Mouse (Mus musculus): ENCODE results near the gene Auts2.

DNA sequence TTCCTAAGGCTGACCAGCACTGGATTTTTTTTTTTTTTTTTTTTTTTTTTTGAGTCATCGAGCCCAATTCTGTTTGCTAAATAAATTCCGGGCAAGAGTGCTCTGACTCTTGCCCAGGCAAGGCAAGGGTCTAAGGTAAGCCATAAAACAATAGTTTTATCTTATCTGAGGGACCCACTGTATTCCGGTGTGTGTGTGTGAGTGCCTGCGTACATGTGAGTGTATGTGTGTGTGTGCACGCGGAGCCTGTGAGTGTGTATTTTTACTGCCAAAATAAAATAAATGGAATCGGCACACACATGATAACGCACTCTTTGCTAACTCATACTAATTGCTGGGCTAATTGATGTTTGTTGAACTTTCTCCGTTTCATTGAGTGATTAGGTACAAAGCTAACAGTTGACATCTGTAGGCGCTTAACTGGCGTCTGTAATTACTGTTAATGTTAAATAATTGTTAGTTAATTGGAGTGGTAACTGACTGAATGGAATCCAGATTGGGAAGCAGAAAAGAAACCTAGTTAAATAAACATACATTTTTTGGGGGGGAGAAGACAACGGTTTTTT, 1018.2 kb downstream of the Auts2 start:
- TF ChIP-seq IRF4 (IDR thresholded peaks at IDR 0.05; ENCODE audit: low read depth, low read length) (no peak), MAFK (IDR thresholded peaks at IDR 0.05; ENCODE audit: insufficient replicate concordance, low read length) (no peak), MXI1 (IDR thresholded peaks at IDR 0.05; ENCODE audit: low read depth, low read length) (no peak), CHD1 (IDR thresholded peaks at IDR 0.05; ENCODE audit: low read depth, low read length) (no peak), KAT2A (IDR thresholded peaks at IDR 0.05; ENCODE audit: insufficient replicate concordance, low read length) (no peak), MAX (IDR thresholded peaks at IDR 0.05; ENCODE audit: low read length) (no peak), POLR2A (IDR thresholded peaks at IDR 0.05; ENCODE audit: low read depth, low read length) (no peak)

All from CH12.LX (cell line).